Mouse (Mus musculus): ENCODE measurements at regions not wholly inside any gene's neighbourhood (a gene's known extent, or its start where the extent isn't known, plus 50 kb on each side); places are given as distances from the start of the nearest gene placed in this dataset.

DNA sequence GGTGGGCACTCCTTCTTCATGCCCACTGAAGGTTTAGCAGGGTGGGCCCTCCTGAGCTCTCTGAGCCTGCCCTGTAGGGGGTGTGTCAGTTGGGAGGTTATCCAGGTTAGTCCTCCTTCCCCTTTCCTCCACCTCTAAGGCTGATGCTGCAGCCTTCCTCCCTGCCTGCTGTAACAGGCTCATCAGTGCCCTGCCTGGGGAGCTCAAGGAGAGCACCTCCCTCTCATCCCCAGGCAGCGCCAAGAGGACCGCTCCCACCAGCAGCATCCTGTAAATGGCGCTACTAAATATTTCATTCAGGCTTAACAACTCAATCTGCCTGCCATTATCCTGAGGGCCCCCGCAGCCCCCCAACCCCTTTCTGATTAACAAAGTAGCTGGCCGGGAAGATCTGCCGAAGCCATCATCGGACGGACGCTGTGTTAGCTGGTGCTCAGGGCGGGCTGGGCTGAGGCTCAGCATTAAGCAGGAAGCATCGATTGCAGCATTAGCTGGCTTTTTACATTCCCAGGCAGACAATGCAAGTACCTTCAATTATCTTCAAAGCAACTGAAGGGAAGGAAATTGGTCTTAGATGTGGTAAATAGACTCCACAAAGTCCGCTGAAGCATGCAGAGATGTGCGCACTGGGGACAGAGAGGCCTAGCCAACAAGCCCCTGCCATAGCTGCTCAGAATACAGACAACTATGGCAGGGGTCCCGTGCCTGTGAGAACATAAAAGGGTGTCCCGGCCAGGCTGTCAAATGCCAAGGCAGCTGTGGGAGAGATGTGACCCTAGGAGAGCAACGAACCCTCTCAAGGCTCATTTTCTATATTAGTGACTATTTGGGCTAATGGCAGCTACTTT is 296.3 kb upstream of the Gm4791 start:
- Histone ChIP-seq H3K4me2 (ENCODE audit: low read depth, low read length, poor library complexity, severe bottlenecking) (peak overlapping the region; percentile 12; the same call in 1 of the 2 replicates), H3K27ac (ENCODE audit: low read depth, low read length) (no peak overlapping the region), H3K9ac (replicated peaks; ENCODE audit: low read length, poor library complexity, severe bottlenecking) (no peak overlapping the region), H3K4me1 (ENCODE audit: insufficient read depth, low read length) (peaks cover 15% of the 10 kb centered on the region), H3K9me3 (ENCODE audit: low read length) (no peaks in the 10 kb centered on the region), H3K36me3 (ENCODE audit: insufficient read depth, low read length) (no peaks in the 10 kb centered on the region), H3K4me3 (ENCODE audit: low read depth, low read length) (no peak overlapping the region), H3K27me3 (ENCODE audit: insufficient read depth, low read length) (no peaks in the 10 kb centered on the region)
- ATAC-seq (ENCODE audit: low FRiP score): no peak
- WGBS: 19% methylated on average over 16 of the region's 16 CpGs
- DNase-seq (ENCODE audit: low spot score): peak; percentile 33
- no peak for TF ChIP-seq CTCF (IDR thresholded peaks at IDR 0.05)

DNA sequence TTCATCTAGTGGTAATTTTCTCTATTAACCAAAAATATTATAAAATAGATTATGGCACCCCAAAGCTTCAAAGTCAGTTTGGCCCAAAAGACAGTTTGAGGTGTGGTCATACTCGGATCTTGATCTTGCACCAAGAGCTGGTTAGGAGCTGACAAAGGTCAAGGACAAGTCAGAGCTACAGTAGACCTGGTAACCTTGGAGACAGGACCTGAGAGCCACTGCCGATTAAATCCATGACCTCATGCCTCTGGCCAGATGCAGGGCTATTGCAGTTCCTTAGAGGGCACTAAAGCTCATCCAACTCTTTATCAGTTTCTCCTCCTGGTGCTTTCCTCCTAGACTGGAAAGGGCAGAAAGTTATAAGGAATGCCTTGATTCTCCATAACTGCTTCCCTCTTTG is 302.4 kb upstream of the Gm4791 start:
- H3K36me3 ChIP-seq (ENCODE audit: insufficient read depth, low read length): no peaks in the 10 kb centered on the region
- no peak overlapping the region for H3K4me2 ChIP-seq (ENCODE audit: low read depth, low read length, poor library complexity, severe bottlenecking)
- no peak overlapping the region for H3K9ac ChIP-seq (replicated peaks; ENCODE audit: low read length, poor library complexity, severe bottlenecking)
- DNase-seq (ENCODE audit: low spot score): no peak
- no peak overlapping the region for H3K4me3 ChIP-seq (ENCODE audit: low read depth, low read length)
- no peak for ATAC-seq (ENCODE audit: low FRiP score)
- 81% methylated on average over 2 of the region's 2 CpGs for WGBS
- no peaks in the 10 kb centered on the region for H3K9me3 ChIP-seq (ENCODE audit: low read length)
- TF ChIP-seq CTCF (IDR thresholded peaks at IDR 0.05): no peak
- no peaks in the 10 kb centered on the region for H3K27me3 ChIP-seq (ENCODE audit: insufficient read depth, low read length)
- H3K27ac ChIP-seq (ENCODE audit: low read depth, low read length): no peak overlapping the region
- H3K4me1 ChIP-seq (ENCODE audit: insufficient read depth, low read length): no peaks in the 10 kb centered on the region

DNA sequence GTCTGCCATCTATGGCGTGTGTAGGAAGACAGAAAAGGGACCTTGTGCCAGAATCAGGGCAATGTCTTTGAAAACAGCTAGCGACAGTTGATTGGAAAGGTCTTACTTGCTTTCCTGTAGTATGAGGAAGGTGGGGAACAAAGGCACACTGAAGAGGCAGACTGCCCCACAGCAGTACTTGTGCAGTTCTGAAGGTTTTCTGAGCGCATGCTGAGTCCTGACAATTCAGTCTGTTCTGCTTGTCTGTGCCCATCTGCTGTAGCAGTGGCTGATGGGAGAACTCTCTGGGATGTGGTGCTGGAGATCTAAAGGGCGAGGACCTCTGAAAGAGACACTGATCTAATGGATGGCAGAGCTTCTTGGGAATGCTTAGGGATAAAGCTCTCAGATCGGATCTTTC is 309.2 kb upstream of the Gm4791 start:
- Histone ChIP-seq H3K9me3 (ENCODE audit: low read length) (no peaks in the 10 kb centered on the region), H3K36me3 (ENCODE audit: insufficient read depth, low read length) (no peaks in the 10 kb centered on the region), H3K4me1 (ENCODE audit: insufficient read depth, low read length) (no peaks in the 10 kb centered on the region), H3K4me3 (ENCODE audit: low read depth, low read length) (no peak overlapping the region), H3K9ac (replicated peaks; ENCODE audit: low read length, poor library complexity, severe bottlenecking) (no peak overlapping the region), H3K4me2 (ENCODE audit: low read depth, low read length, poor library complexity, severe bottlenecking) (no peak overlapping the region), H3K27ac (ENCODE audit: low read depth, low read length) (no peak overlapping the region), H3K27me3 (ENCODE audit: insufficient read depth, low read length) (no peaks in the 10 kb centered on the region; the same call in 1 of the 2 replicates)
- peak; percentile 20 for DNase-seq (ENCODE audit: low spot score)
- WGBS: 48% methylated on average over 5 of the region's 5 CpGs
- ATAC-seq (ENCODE audit: low FRiP score): no peak
- no peak for TF ChIP-seq CTCF (IDR thresholded peaks at IDR 0.05)

DNA sequence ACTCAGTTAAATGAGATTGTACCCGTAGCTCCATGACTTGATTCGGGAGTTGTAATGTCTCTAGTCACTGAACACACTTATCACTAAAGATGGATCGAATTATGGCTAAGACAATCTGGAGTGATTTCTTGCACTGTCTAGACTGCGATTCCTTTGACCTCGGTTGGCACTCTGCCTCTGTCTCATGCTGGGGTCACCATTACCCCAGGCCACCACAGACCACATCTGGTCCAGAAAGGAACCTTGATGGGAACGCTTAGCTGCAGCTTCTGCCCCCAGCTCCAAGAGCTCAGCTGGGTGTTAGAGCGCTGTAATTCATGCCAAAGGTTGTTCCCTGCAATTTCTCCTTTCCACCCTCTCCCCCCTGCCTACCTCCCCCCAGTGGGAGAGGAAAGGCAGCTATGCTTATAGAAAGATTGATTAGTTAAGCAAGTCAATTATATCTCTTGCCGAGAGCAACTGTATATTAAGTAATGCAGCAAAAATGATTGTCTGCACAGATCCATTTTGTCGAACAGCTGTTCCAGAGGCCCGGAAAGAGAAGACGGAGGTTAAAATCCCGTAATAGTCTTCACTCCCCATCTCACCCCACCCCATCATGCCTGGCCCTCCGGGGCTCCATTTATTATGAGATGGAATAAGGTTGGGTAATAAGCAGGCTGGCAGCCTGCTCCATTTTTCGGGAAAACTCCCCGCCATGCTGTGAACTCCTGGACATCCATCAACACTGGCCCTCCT is 314.3 kb upstream of the Gm4791 start:
- no peak for TF ChIP-seq CTCF (IDR thresholded peaks at IDR 0.05)

DNA sequence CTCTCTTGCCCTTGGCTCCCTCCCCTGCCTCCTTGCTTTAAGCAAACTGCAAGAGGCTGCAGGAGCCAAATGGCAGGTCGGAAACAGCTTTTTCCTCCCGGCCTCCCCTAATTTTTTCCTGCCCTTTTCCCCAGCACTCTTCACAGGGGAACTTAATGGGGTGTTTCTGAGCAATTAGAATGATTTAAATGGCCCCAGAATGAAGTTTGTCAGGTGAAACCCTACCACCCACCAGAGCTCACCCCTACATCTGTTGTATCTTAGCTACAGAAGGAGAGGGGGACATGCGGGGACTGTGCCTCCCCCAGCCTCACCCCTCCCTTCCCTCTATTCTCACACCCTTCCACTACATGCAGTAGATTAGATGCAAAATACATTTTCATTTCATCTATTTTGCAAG is 326.5 kb upstream of the Gm4791 start:
- DNase-seq (ENCODE audit: low spot score) (no peak), ATAC-seq (ENCODE audit: low FRiP score) (no peak)
- Histone ChIP-seq H3K4me1 (ENCODE audit: insufficient read depth, low read length) (no peaks in the 10 kb centered on the region), H3K36me3 (ENCODE audit: insufficient read depth, low read length) (no peaks in the 10 kb centered on the region), H3K9me3 (ENCODE audit: low read length) (no peaks in the 10 kb centered on the region), H3K4me2 (ENCODE audit: low read depth, low read length, poor library complexity, severe bottlenecking) (no peak overlapping the region), H3K27me3 (ENCODE audit: insufficient read depth, low read length) (no peaks in the 10 kb centered on the region), H3K4me3 (ENCODE audit: low read depth, low read length) (no peak overlapping the region), H3K9ac (replicated peaks; ENCODE audit: low read length, poor library complexity, severe bottlenecking) (no peak overlapping the region), H3K27ac (ENCODE audit: low read depth, low read length) (no peak overlapping the region)
- TF ChIP-seq CTCF (IDR thresholded peaks at IDR 0.05): no peak
- 57% methylated on average over 3 of the region's 3 CpGs for WGBS

More for the DNA sequence above, 314.3 kb upstream of the Gm4791 start:
- ATAC-seq (ENCODE audit: low FRiP score) (no peak), DNase-seq (ENCODE audit: low spot score) (peak; percentile 28)
- Histone ChIP-seq H3K9ac (replicated peaks; ENCODE audit: low read length, poor library complexity, severe bottlenecking) (no peak overlapping the region), H3K36me3 (ENCODE audit: insufficient read depth, low read length) (no peaks in the 10 kb centered on the region), H3K27me3 (ENCODE audit: insufficient read depth, low read length) (no peaks in the 10 kb centered on the region; the same call in 1 of the 2 replicates), H3K4me3 (ENCODE audit: low read depth, low read length) (no peak overlapping the region), H3K9me3 (ENCODE audit: low read length) (no peaks in the 10 kb centered on the region), H3K27ac (ENCODE audit: low read depth, low read length) (no peak overlapping the region), H3K4me1 (ENCODE audit: insufficient read depth, low read length) (no peaks in the 10 kb centered on the region), H3K4me2 (ENCODE audit: low read depth, low read length, poor library complexity, severe bottlenecking) (no peak overlapping the region)
- 72% methylated on average over 15 of the region's 15 CpGs for WGBS

DNA sequence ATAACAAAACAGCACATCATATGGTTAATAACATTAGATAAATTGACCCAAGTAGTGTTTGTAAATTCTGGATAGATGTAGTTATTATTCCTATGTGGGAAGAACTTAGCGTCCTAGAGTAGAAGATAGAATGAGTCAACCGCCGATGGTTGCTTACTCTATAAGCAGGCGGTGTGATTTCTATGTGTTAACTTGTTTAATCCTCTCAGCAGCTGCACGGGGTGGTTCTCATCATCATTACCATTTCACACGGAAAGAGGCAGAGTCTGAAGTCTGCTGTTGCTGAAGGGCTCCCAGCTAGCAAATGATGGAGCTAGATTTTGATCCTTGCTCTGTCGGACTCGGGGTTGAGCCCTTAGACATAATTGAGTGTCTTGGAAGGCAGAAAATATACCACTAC is 334.6 kb upstream of the 4931429L15Rik start:
- no peak for TF ChIP-seq CTCF (IDR thresholded peaks at IDR 0.05)
- Histone ChIP-seq H3K4me2 (ENCODE audit: low read depth, low read length, poor library complexity, severe bottlenecking) (no peak overlapping the region), H3K9ac (replicated peaks; ENCODE audit: low read length, poor library complexity, severe bottlenecking) (no peak overlapping the region), H3K4me3 (ENCODE audit: low read depth, low read length) (no peak overlapping the region), H3K4me1 (ENCODE audit: insufficient read depth, low read length) (no peaks in the 10 kb centered on the region), H3K9me3 (ENCODE audit: low read length) (no peaks in the 10 kb centered on the region), H3K27me3 (ENCODE audit: insufficient read depth, low read length) (0 out of 2 replicates have a peak, but pooled peaks cover 4% of the 10 kb centered on the region), H3K27ac (ENCODE audit: low read depth, low read length) (no peak overlapping the region), H3K36me3 (ENCODE audit: insufficient read depth, low read length) (no peaks in the 10 kb centered on the region)
- ATAC-seq (ENCODE audit: low FRiP score) (no peak), DNase-seq (ENCODE audit: low spot score) (no peak)
- 78% methylated on average over 8 of the region's 8 CpGs for WGBS
